Mouse (Mus musculus) T-helper 17 cell (primary cell): Measurements from ENCODE around the gene Otud4.

ENCODE experiments used
- in situ Hi-C, 2 experiments: fragments of 300-600 bp; cut with MboI, MseI; formaldehyde crosslinking; loops; 1 replicate in 1 of 2; 2 replicates in 1 of 2; pipeline ENCODE4 v1.15.1; 2025; ENCODE audit warnings: high pct_unique_total_duplicates in 2 of 2

Otud4 gene

DNA sequence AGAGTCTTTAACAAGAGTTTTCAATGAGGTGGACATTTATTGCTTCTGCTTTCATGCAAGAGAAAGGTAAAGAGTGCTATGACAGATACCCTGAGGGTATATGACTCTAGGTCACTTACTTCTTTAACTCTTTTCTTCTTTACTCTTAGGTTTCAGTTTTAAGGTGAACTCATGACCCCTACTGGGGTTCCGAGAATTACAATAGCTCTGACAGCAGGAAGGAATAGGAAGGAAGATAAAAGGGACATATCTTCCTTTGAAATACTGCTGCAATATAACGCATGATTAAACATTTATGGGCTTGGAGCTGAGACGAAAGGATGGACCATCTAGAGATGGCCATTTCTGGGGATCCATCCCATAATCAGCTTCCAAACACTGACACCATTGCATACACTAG is 85.2 kb downstream of the Otud4 start:
- in situ Hi-C loops: loop anchor here in 1 of 2 experiments (25.0 kb wide), 1 partner anchor 1288 kb away; the partner anchor contains the start of gene Usp38
